Mouse (Mus musculus) embryonic facial prominence, embryonic 15.5 days (tissue): Measurements from ENCODE around the gene Ankrd63. TPM values are rescaled to one million over a fixed set of nuclear protein-coding genes. Genes with fewer than 3 reads are reported as not detected.
A peak's percentile ranks its signal among the peaks of the same experiment; 100 is the strongest.
"Not testable (repeated sequence)": the region's sequence is repeated elsewhere in the genome, so short reads cannot be mapped to it uniquely, and the experiment has no call there.

Source experiments
- ATAC-seq: fragments of 200-750 bp; cut with Nextera tagmentation; 2 replicates; pipeline ENCODE4 v1.8.0; 2017; ENCODE audit warnings: low read depth, moderate TSS enrichment; ENCODE audit not compliant: insufficient number of reproducible peaks, low FRiP score, low TSS enrichment
- H3K27ac ChIP-seq: fragments of 300-500 bp; sonication (generic); replicated peaks from 2 replicates; pipeline ENCODE4 v1.5.1; 2015; ENCODE audit warnings: mild to moderate bottlenecking, inconsistent platforms
- H3K27me3 ChIP-seq: fragments of 300-500 bp; sonication (generic); 2 replicates; pipeline ENCODE4 v1.6.1; 2015; ENCODE audit warnings: inconsistent platforms
- H3K36me3 ChIP-seq: fragments of 300-500 bp; sonication (generic); 2 replicates; pipeline ENCODE4 v1.6.1; 2015; ENCODE audit warnings: mild to moderate bottlenecking, inconsistent platforms
- H3K4me1 ChIP-seq: fragments of 300-500 bp; sonication (generic); 2 replicates; pipeline ENCODE4 v1.6.1; 2015; ENCODE audit warnings: inconsistent platforms
- H3K4me2 ChIP-seq: fragments of 300-500 bp; sonication (generic); replicated peaks from 2 replicates; pipeline ENCODE4 v1.6.1; 2015; ENCODE audit warnings: mild to moderate bottlenecking, inconsistent platforms
- H3K4me3 ChIP-seq: fragments of 300-500 bp; sonication (generic); replicated peaks from 2 replicates; pipeline ENCODE4 v1.5.1; 2015; ENCODE audit warnings: mild to moderate bottlenecking, inconsistent platforms
- H3K9ac ChIP-seq: fragments of 300-500 bp; sonication (generic); 2 replicates; pipeline ENCODE4 v1.6.1; 2015; ENCODE audit warnings: inconsistent platforms
- H3K9me3 ChIP-seq: fragments of 300-500 bp; sonication (generic); replicated peaks from 2 replicates; pipeline ENCODE4 v1.6.1; 2016; ENCODE audit warnings: inconsistent platforms
- WGBS: fragments of 180-500 bp; shearing (Covaris S2); methylation state at CpG from one replicate; pipeline ENCODE4 v1.1.7; 2015; 5-methylcytosine and 5-hydroxymethylcytosine counted together
- polyA plus RNA-seq: library from polyadenylated mRNA; unstranded; fragments of >200 nt; fragmentation: Nextera tagmentation; extraction: Ambion mirVana; gene quantifications from 2 replicates; pipeline ENCODE4 v1.2.1, GENCODE M21; 2015

The Ankrd63 gene
- polyA plus RNA-seq, 1 experiment from 2014 or later, result 0.19 TPM

DNA sequence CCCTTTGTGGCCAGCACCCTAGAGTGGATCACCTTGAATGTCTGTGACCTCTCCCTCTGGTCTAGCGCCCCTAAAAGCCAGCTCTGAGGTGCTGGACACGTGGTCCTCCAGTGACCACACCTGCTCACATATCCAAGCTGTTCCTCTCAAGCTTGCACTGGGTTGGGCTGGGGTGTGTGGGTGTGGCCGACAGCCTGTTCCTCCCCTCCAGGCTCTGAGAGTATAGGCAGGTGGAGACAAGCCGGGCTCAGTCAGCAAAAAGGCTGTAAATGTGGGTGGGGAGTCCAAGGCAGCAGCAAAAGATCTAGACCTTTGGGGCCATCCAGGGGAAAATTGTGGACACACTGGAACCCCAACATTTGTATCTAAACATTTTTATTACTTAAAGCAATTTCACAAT lies 45.3 kb downstream of the Ankrd63 start:
- H3K27me3 ChIP-seq, result peaks cover 5% of the 10 kb centered on the region
- peaks cover 40% of the 10 kb centered on the region for H3K4me1 ChIP-seq
- H3K4me2 ChIP-seq, result no peak overlapping the region
- no peak overlapping the region for H3K4me3 ChIP-seq
- peak overlapping the region; percentile 68 for H3K27ac ChIP-seq
- H3K9me3 ChIP-seq, result no peaks in the 10 kb centered on the region
- H3K9ac ChIP-seq, result no peak overlapping the region
- no peaks in the 10 kb centered on the region for H3K36me3 ChIP-seq
- 26% methylated on average over 4 of the region's 4 CpGs for WGBS
- ATAC-seq, result no peak

DNA sequence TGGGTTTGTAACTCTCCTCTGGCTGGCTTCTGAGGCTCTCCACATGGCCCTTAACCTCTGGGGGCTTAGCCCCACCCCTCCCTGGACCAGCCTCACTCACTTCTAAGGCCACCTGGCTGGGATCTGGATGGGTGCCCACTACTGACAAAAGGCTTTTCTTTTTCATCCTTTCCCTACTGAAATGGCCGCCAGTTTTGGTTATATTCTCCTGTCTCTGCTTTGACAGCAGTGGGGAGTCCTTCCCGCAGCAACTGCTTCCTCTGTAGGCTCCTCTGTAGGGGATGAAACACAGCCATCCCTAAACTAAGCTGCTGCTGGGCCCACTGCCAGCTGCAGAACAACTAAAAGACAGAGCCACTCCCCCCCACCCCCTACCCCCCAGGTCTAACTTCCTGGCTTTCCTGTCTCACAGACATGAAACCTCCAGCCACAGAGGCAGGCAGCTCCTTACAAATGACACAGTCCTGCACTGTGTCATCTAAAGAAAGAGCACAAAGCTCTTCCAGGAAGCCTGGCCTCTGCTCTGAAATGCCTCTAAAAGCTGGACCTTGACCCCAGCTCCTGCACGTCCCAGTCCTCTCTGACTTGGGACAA lies 47.0 kb downstream of the Ankrd63 start:
- no peaks in the 10 kb centered on the region for H3K9me3 ChIP-seq
- no peak overlapping the region for H3K9ac ChIP-seq
- peak overlapping the region; percentile 58 for H3K27ac ChIP-seq
- 33% methylated on average over 3 of the region's 3 CpGs for WGBS
- H3K27me3 ChIP-seq, result no peaks in the 10 kb centered on the region
- H3K4me3 ChIP-seq, result no peak overlapping the region
- H3K4me1 ChIP-seq, result peaks cover 34% of the 10 kb centered on the region
- 0 out of 2 replicates have a peak, but pooled peaks have one; percentile 51 for ATAC-seq
- H3K36me3 ChIP-seq, result no peaks in the 10 kb centered on the region
- H3K4me2 ChIP-seq, result no peak overlapping the region

DNA sequence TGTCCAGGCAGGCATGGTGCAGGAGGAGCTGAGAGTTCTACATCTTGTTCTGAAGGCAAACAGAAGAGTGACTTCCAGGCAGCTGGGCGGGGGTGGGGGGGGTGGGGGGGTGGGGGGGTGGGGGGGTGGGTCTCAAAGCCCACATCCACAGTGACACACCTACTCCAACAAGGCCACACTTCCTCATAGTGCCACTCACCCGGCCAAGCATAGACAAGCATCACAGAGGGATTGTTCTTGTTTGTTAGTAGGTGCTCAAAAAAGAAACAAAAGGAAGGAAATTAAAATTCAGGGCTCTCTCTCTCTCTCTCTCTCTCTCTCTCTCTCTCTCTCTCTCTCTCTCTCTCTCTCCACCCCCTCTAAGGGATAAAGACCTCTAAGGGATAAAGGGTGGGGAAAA lies 53.1 kb downstream of the Ankrd63 start:
- not testable (repeated sequence) for H3K27ac ChIP-seq, ATAC-seq, H3K4me1 ChIP-seq, H3K36me3 ChIP-seq, H3K4me3 ChIP-seq, H3K9me3 ChIP-seq, H3K9ac ChIP-seq, H3K27me3 ChIP-seq, H3K4me2 ChIP-seq
- 63% methylated on average over 2 of the region's 2 CpGs for WGBS

Other genes starting within 250 kb of the Ankrd63 start
- gene Srp14, start 224.3 kb downstream of the Ankrd63 start, polyA plus RNA-seq, result 258 and 285 TPM in 2 replicates
- 5.1 and 6.7 TPM in 2 replicates for gene Bmf, start 154.3 kb downstream of the Ankrd63 start, polyA plus RNA-seq
- gene Bub1b, start 105.8 kb downstream of the Ankrd63 start, polyA plus RNA-seq, result 58.3 and 60.6 TPM in 2 replicates
- gene Pak6, start 40.7 kb downstream of the Ankrd63 start, polyA plus RNA-seq, result 8.5 TPM in 2 replicates
- gene Plcb2, start 24.5 kb upstream of the Ankrd63 start, polyA plus RNA-seq, result 0.75 and 1.1 TPM in 2 replicates
- gene Inafm2, start 41.8 kb upstream of the Ankrd63 start, polyA plus RNA-seq, result 15.9 and 16.9 TPM in 2 replicates
- 2.0 and 2.4 TPM in 2 replicates for gene Ccdc9b, start 58.7 kb upstream of the Ankrd63 start, polyA plus RNA-seq
- gene Phgr1, start 68.8 kb upstream of the Ankrd63 start, polyA plus RNA-seq, result 1.7 and 4.2 TPM in 2 replicates
- 0.37 and 0.68 TPM in 2 replicates for gene Disp2, start 75.8 kb upstream of the Ankrd63 start, polyA plus RNA-seq
- 75.3 and 80.0 TPM in 2 replicates for gene Knstrn, start 110.0 kb upstream of the Ankrd63 start, polyA plus RNA-seq
- 65.9 and 69.2 TPM in 2 replicates for gene Ivd, start 158.0 kb upstream of the Ankrd63 start, polyA plus RNA-seq
- gene Bahd1, start 196.4 kb upstream of the Ankrd63 start, polyA plus RNA-seq, result 5.9 and 7.0 TPM in 2 replicates
- gene Chst14, start 222.5 kb upstream of the Ankrd63 start, polyA plus RNA-seq, result 49.0 and 50.4 TPM in 2 replicates